Mouse (Mus musculus): Measurements from ENCODE around the gene Isy1.
"Not testable (repeated sequence)": the region's sequence is repeated elsewhere in the genome, so short reads cannot be mapped to it uniquely, and the experiment has no call there.

- not testable (repeated sequence) for TF ChIP-seq EP300 (IDR thresholded peaks at IDR 0.05; ENCODE audit: insufficient read depth, low read depth, low read length); POLR2A (IDR thresholded peaks at IDR 0.05; ENCODE audit: insufficient read depth, low read length)
Observed at GRCm38 (mm10) chr6:87764296-87764695, 74.3 kb downstream of the Isy1 start.
